Mouse (Mus musculus) lung, postnatal 0 days (tissue): ENCODE results near the gene Apobec4. TPM values are rescaled to one million over a fixed set of nuclear protein-coding genes. Genes with fewer than 3 reads are reported as not detected.

Source experiments
- ATAC-seq: fragments of 200-750 bp; cut with Nextera tagmentation; 2 replicates; pipeline ENCODE4 v1.8.0; 2017; ENCODE audit warnings: moderate library complexity
- DNase-seq: peaks from one replicate; pipeline ENCODE4 v3.0.0-alpha.2; 2016; ENCODE audit warnings: low spot score
- H3K27ac ChIP-seq: fragments of 300-500 bp; sonication (generic); 2 replicates; pipeline ENCODE4 v1.5.1; 2014; ENCODE audit warnings: antibody characterized with exemption, mild to moderate bottlenecking, low read length, mixed read lengths
- H3K27me3 ChIP-seq: fragments of 300-500 bp; sonication (generic); replicated peaks from 2 replicates; pipeline ENCODE4 v1.6.1; 2014; ENCODE audit warnings: low read length, mixed read lengths; ENCODE audit not compliant: insufficient read depth
- H3K36me3 ChIP-seq: fragments of 300-500 bp; sonication (generic); 2 replicates; pipeline ENCODE4 v1.6.1; 2014; ENCODE audit warnings: low read length, mixed read lengths; ENCODE audit not compliant: insufficient read depth
- H3K4me1 ChIP-seq: fragments of 300-500 bp; sonication (generic); 2 replicates; pipeline ENCODE4 v1.6.1; 2014; ENCODE audit warnings: antibody characterized with exemption, low read depth, low read length, mixed read lengths; ENCODE audit not compliant: insufficient read depth
- H3K4me2 ChIP-seq: fragments of 300-500 bp; sonication (generic); replicated peaks from 2 replicates; pipeline ENCODE4 v1.6.1; 2014; ENCODE audit warnings: low read depth, mild to moderate bottlenecking, low read length, moderate library complexity, mixed read lengths
- H3K4me3 ChIP-seq: fragments of 300-500 bp; sonication (generic); 2 replicates; pipeline ENCODE4 v1.5.1; 2014; ENCODE audit warnings: low read depth, low read length
- H3K9ac ChIP-seq: fragments of 300-500 bp; sonication (generic); replicated peaks from 2 replicates; pipeline ENCODE4 v1.6.1; 2014; ENCODE audit warnings: low read depth, mild to moderate bottlenecking
- H3K9me3 ChIP-seq: fragments of 300-500 bp; sonication (generic); 2 replicates; pipeline ENCODE4 v1.6.1; 2016; ENCODE audit warnings: low read length, mixed read lengths
- CTCF ChIP-seq: IDR thresholded peaks from 2 replicates; pipeline ENCODE4 v1.5.1; 2016; ENCODE audit warnings: antibody characterized with exemption, mild to moderate bottlenecking
- EP300 ChIP-seq: IDR thresholded peaks from 2 replicates; pipeline ENCODE4 v1.6.1; 2016; ENCODE audit warnings: antibody characterized with exemption, mild to moderate bottlenecking, control low read depth
- WGBS: fragments of 180-500 bp; shearing (Covaris S2); extraction: QIAGEN DNeasy Blood & Tissue Kit; methylation state at CpG from one replicate; pipeline ENCODE4 v1.1.7; 2014; 5-methylcytosine and 5-hydroxymethylcytosine counted together
- polyA plus RNA-seq: library from polyadenylated mRNA; unstranded; fragments of >200 nt; fragmentation: Nextera tagmentation; extraction: Ambion mirVana; gene quantifications from 2 replicates; pipeline ENCODE4 v1.2.1, GENCODE M21; 2015

Apobec4 gene
- polyA plus RNA-seq, 1 experiment from 2014 or later = 0.74 TPM

GRCm38 (mm10) chr1:152746426-152746825 lies 3.9 kb upstream of the Apobec4 start:
- Histone ChIP-seq H3K4me2 (no peak overlapping the region), H3K27me3 (no peaks in the 10 kb centered on the region), H3K27ac (no peak overlapping the region), H3K4me3 (no peak overlapping the region), H3K9ac (no peak overlapping the region), H3K36me3 (no peaks in the 10 kb centered on the region), H3K4me1 (no peaks in the 10 kb centered on the region; the same call in 1 of the 2 replicates), H3K9me3 (no peaks in the 10 kb centered on the region)
- peak; percentile 93 for DNase-seq
- ATAC-seq = peak; percentile 49
- WGBS = 6% methylated on average over 5 of the region's 5 CpGs
- peak; percentile 84 for TF ChIP-seq CTCF
- TF ChIP-seq EP300 = peak; percentile 34; the same call in 1 of the 2 replicates

GRCm38 (mm10) chr1:152749276-152749675 lies 1.1 kb upstream of the Apobec4 start:
- no peak overlapping the region for H3K4me3 ChIP-seq
- no peak overlapping the region for H3K4me2 ChIP-seq
- H3K4me1 ChIP-seq = no peaks in the 10 kb centered on the region
- no peaks in the 10 kb centered on the region for H3K36me3 ChIP-seq
- H3K9me3 ChIP-seq = no peaks in the 10 kb centered on the region
- DNase-seq (no peak), ATAC-seq (peak; percentile 26; the same call in 1 of the 2 replicates)
- TF ChIP-seq EP300 (no peak), CTCF (no peak)
- no peak overlapping the region for H3K27ac ChIP-seq
- H3K9ac ChIP-seq = no peak overlapping the region
- H3K27me3 ChIP-seq = no peaks in the 10 kb centered on the region
- WGBS = 64% methylated on average over 9 of the region's 9 CpGs

GRCm38 (mm10) chr1:152761791-152762190 lies 11.4 kb downstream of the Apobec4 start:
- peaks cover 6% of the 10 kb centered on the region; the same call in 1 of the 2 replicates for H3K4me1 ChIP-seq
- H3K9ac ChIP-seq = no peak overlapping the region
- ATAC-seq (no peak), DNase-seq (no peak)
- H3K27me3 ChIP-seq = no peaks in the 10 kb centered on the region
- H3K27ac ChIP-seq = no peak overlapping the region
- TF ChIP-seq EP300 (no peak), CTCF (no peak)
- H3K4me2 ChIP-seq = no peak overlapping the region
- no peaks in the 10 kb centered on the region for H3K9me3 ChIP-seq
- WGBS = 65% methylated on average over 2 of the region's 2 CpGs
- H3K4me3 ChIP-seq = no peak overlapping the region
- H3K36me3 ChIP-seq = no peaks in the 10 kb centered on the region

GRCm38 (mm10) chr1:152766032-152766772 lies 15.9 kb downstream of the Apobec4 start, which contains the start of the genes Rgl1 and Arpc5:
Rgl1 (minus strand) TSS chr1:152766351.
Arpc5 (plus strand) TSS chr1:152766542.
- peak within 1 kb of the TSS; percentile 89 for H3K4me2 ChIP-seq

GRCm38 (mm10) chr1:152766804-152767748 lies 16.7 kb downstream of the Apobec4 start:
- ATAC-seq (peak; percentile 37), DNase-seq (peak; percentile 42)
- under 1% methylated on average over 60 of the region's 60 CpGs for WGBS

More at GRCm38 (mm10) chr1:152766032-152766772, 15.9 kb downstream of the Apobec4 start, which contains the start of the genes Rgl1 and Arpc5:
- ATAC-seq = peak; percentile 98
- peak; percentile 99 for DNase-seq
- Histone ChIP-seq H3K9me3 (no peaks in the 10 kb centered on the region), H3K4me3 (peak within 1 kb of the TSS; percentile 97), H3K4me1 (peaks cover 6% of the 10 kb centered on the region; the same call in 1 of the 2 replicates), H3K27me3 (no peaks in the 10 kb centered on the region), H3K9ac (peak within 1 kb of the TSS; percentile 90), H3K36me3 (peaks cover 9% of the 10 kb centered on the region; the same call in 1 of the 2 replicates), H3K27ac (peak within 1 kb of the TSS; percentile 91)
- WGBS = under 1% methylated on average over 62 of the region's 86 CpGs
- TF ChIP-seq EP300 (no peak), CTCF (no peak; the same call in 1 of the 2 replicates)

More at GRCm38 (mm10) chr1:152766804-152767748, 16.7 kb downstream of the Apobec4 start:
- Histone ChIP-seq H3K4me3 (peak overlapping the region; percentile 97), H3K36me3 (peaks cover 15% of the 10 kb centered on the region), H3K27ac (peak overlapping the region; percentile 91), H3K27me3 (no peaks in the 10 kb centered on the region), H3K9ac (peak overlapping the region; percentile 90), H3K9me3 (no peaks in the 10 kb centered on the region), H3K4me2 (peak overlapping the region; percentile 89), H3K4me1 (peaks cover 6% of the 10 kb centered on the region; the same call in 1 of the 2 replicates)
- TF ChIP-seq EP300 = no peak
- TF ChIP-seq CTCF = no peak; the same call in 1 of the 2 replicates
